Mouse (Mus musculus): ENCODE measurements around the gene Map10. TPM values are rescaled to one million over a fixed set of nuclear protein-coding genes. Genes with fewer than 3 reads are reported as not detected.

The Map10 gene
- polyA plus RNA-seq, 1 experiment from 2014 or later: 8.5 TPM

DNA sequence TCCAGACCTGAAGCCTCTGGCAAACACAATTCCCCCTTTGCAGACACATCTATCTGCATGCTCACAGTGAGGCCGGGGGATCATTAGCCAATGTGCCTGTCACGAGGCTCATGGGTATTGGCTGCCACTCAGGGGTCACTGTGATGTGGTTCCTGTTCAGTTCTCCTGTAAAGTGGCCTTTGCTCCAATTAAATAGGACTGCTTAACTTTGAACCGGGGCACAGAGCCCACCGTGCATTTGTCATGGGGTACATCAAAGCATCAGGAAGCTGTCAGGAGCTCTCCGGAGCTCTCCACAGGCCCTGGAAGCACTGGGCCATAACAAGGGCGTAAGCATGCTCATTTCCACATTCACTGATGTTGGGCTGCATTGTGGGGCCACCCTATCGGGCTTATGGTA is 47.0 kb downstream of the Map10 start:
- Histone ChIP-seq H3K9ac (ENCODE audit: low read length) (no peak overlapping the region), H3K36me3 (ENCODE audit: control insufficient read depth, insufficient read depth, low read length) (no peaks in the 10 kb centered on the region), H3K9me3 (ENCODE audit: control insufficient read depth, low read length) (no peaks in the 10 kb centered on the region), H3K4me2 (no peak overlapping the region), H3K27ac (ENCODE audit: low read depth, low read length) (no peak overlapping the region), H3K4me1 (ENCODE audit: control insufficient read depth, insufficient read depth, low read length) (no peaks in the 10 kb centered on the region), H3K4me3 (ENCODE audit: low read depth, low read length) (no peak overlapping the region), H3K27me3 (ENCODE audit: control insufficient read depth, insufficient read depth, low read length) (no peaks in the 10 kb centered on the region)
- ATAC-seq (ENCODE audit: low FRiP score) (no peak), DNase-seq (ENCODE audit: low spot score, missing footprints) (no peak)
- WGBS: 40% methylated on average over 7 of the region's 7 CpGs

DNA sequence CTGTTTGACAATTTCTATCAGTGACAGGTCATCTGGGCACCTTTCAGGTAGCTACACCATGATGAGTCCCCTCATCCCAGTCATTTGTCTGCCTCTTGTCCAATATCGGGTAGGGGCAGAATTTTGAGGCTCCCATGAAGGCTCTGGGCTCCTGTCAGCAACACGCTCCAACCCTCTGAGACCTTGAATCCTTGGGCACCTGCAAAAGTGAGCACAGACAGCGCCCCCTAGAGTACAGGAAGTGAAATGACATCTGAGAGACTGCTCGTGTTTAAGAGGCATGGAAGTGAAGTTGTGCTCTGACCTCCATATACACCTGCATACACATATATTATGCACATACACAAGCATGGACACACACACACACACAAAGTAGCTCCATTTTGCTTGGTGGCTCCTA is 49.3 kb downstream of the Map10 start:
- DNase-seq (ENCODE audit: low spot score, missing footprints) (no peak), ATAC-seq (ENCODE audit: low FRiP score) (no peak)
- 59% methylated on average over 4 of the region's 4 CpGs for WGBS
- no peaks in the 10 kb centered on the region for H3K4me1 ChIP-seq (ENCODE audit: control insufficient read depth, insufficient read depth, low read length)
- H3K27ac ChIP-seq (ENCODE audit: low read depth, low read length): no peak overlapping the region
- H3K9me3 ChIP-seq (ENCODE audit: control insufficient read depth, low read length): no peaks in the 10 kb centered on the region
- H3K4me2 ChIP-seq: no peak overlapping the region
- no peak overlapping the region for H3K4me3 ChIP-seq (ENCODE audit: low read depth, low read length)
- H3K9ac ChIP-seq (ENCODE audit: low read length): no peak overlapping the region
- no peaks in the 10 kb centered on the region for H3K27me3 ChIP-seq (ENCODE audit: control insufficient read depth, insufficient read depth, low read length)
- no peaks in the 10 kb centered on the region for H3K36me3 ChIP-seq (ENCODE audit: control insufficient read depth, insufficient read depth, low read length)

DNA sequence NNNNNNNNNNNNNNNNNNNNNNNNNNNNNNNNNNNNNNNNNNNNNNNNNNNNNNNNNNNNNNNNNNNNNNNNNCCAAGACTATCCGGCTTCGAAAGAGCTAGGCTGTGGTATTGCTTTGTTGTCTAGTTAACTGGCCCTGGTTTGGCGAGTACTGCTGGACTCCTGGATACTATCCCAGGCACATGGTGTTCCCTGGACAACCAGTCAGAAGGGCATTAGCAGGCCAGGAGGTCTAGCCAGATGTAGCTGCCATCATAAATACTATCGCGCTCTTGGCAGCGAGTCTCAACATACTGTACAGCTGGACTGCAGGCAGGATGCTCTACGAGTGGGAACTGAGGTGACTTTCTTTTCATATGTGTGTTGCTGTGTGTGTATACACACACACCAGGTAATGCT is 53.1 kb downstream of the Map10 start:
- Histone ChIP-seq H3K36me3 (ENCODE audit: control insufficient read depth, insufficient read depth, low read length) (no peaks in the 10 kb centered on the region), H3K27me3 (ENCODE audit: control insufficient read depth, insufficient read depth, low read length) (no peaks in the 10 kb centered on the region), H3K4me3 (ENCODE audit: low read depth, low read length) (no peak overlapping the region), H3K9ac (ENCODE audit: low read length) (no peak overlapping the region), H3K4me2 (no peak overlapping the region), H3K4me1 (ENCODE audit: control insufficient read depth, insufficient read depth, low read length) (no peaks in the 10 kb centered on the region), H3K9me3 (ENCODE audit: control insufficient read depth, low read length) (no peaks in the 10 kb centered on the region), H3K27ac (ENCODE audit: low read depth, low read length) (no peak overlapping the region)
- DNase-seq (ENCODE audit: low spot score, missing footprints): no peak
- no peak for ATAC-seq (ENCODE audit: low FRiP score)
- WGBS: 92% methylated on average over 7 of the region's 7 CpGs

Other genes starting within 250 kb of the Map10 start
- 13.0 and 14.1 TPM in 2 replicates for gene Sipa1l2, start 100.0 kb upstream of the Map10 start, polyA plus RNA-seq (2014; fragmentation: Nextera tagmentation; extraction: Ambion mirVana)
- 18.0 and 20.6 TPM in 2 replicates for gene Ntpcr, start 60.1 kb downstream of the Map10 start, polyA plus RNA-seq (2014; fragmentation: Nextera tagmentation; extraction: Ambion mirVana)
- gene Pcnx2, start 228.5 kb downstream of the Map10 start, polyA plus RNA-seq (2014; fragmentation: Nextera tagmentation; extraction: Ambion mirVana): 0.40 and 0.74 TPM in 2 replicates
- gene Map3k21, start 240.6 kb downstream of the Map10 start, polyA plus RNA-seq (2014; fragmentation: Nextera tagmentation; extraction: Ambion mirVana): 0.03 and 0.11 TPM in 2 replicates